Mouse (Mus musculus): ENCODE measurements around the gene Nlgn1. TPM values are rescaled to one million over a fixed set of nuclear protein-coding genes. Genes with fewer than 3 reads are reported as not detected.
A peak's percentile ranks its signal among the peaks of the same experiment; 100 is the strongest.

Nlgn1 gene
- total RNA-seq, 2 experiments from 2014 or later = 95.1 to 107 TPM

GRCm38 (mm10) chr3:26216231-26216630 lies 116.0 kb downstream of the Nlgn1 start:
- DNase-seq (ENCODE audit: extremely low spot score in 1 of 2, low spot score in 1 of 2) = no peak

- DNase-seq (ENCODE audit: extremely low spot score in 1 of 2, low spot score in 1 of 2) = no peak
Observed at GRCm38 (mm10) chr3:26202702-26203101, 129.6 kb downstream of the Nlgn1 start.

GRCm38 (mm10) chr3:26201410-26201809 lies 130.8 kb downstream of the Nlgn1 start:
- no peak for DNase-seq (ENCODE audit: extremely low spot score in 1 of 2, low spot score in 1 of 2)

GRCm38 (mm10) chr3:26194970-26195369 lies 137.3 kb downstream of the Nlgn1 start:
- no peak for DNase-seq (ENCODE audit: extremely low spot score in 1 of 2, low spot score in 1 of 2)

- DNase-seq (ENCODE audit: extremely low spot score in 1 of 2, low spot score in 1 of 2) = no peak
Observed at GRCm38 (mm10) chr3:26181013-26181412, 151.2 kb downstream of the Nlgn1 start.

GRCm38 (mm10) chr3:26175371-26175770 lies 156.9 kb downstream of the Nlgn1 start:
- no peak for DNase-seq (ENCODE audit: extremely low spot score in 1 of 2, low spot score in 1 of 2)

GRCm38 (mm10) chr3:26174257-26174656 lies 158.0 kb downstream of the Nlgn1 start:
- no peak for DNase-seq (ENCODE audit: extremely low spot score in 1 of 2, low spot score in 1 of 2)

- DNase-seq (ENCODE audit: extremely low spot score in 1 of 2, low spot score in 1 of 2) = no peak
Observed at GRCm38 (mm10) chr3:26173613-26174012, 158.6 kb downstream of the Nlgn1 start.

GRCm38 (mm10) chr3:26166711-26167110 lies 165.5 kb downstream of the Nlgn1 start:
- DNase-seq (ENCODE audit: extremely low spot score in 1 of 2, low spot score in 1 of 2) = no peak

GRCm38 (mm10) chr3:26153782-26154181 lies 178.5 kb downstream of the Nlgn1 start:
- peak; percentile 64 to 80 for DNase-seq (ENCODE audit: extremely low spot score in 1 of 2, low spot score in 1 of 2)

GRCm38 (mm10) chr3:26153036-26153741 lies 179.1 kb downstream of the Nlgn1 start:
- peak; percentile 37 to 47 for DNase-seq (ENCODE audit: extremely low spot score in 1 of 2, low spot score in 1 of 2)

- DNase-seq (ENCODE audit: extremely low spot score in 1 of 2, low spot score in 1 of 2) = peak; percentile 45 to 62
Observed at GRCm38 (mm10) chr3:26152510-26153035, 179.7 kb downstream of the Nlgn1 start.

- DNase-seq (ENCODE audit: extremely low spot score in 1 of 2, low spot score in 1 of 2) = no peak
Observed at GRCm38 (mm10) chr3:26151351-26152020, 180.8 kb downstream of the Nlgn1 start.

GRCm38 (mm10) chr3:26146174-26146573 lies 186.1 kb downstream of the Nlgn1 start:
- no peak for DNase-seq (ENCODE audit: extremely low spot score in 1 of 2, low spot score in 1 of 2)

- no peak for DNase-seq (ENCODE audit: extremely low spot score in 1 of 2, low spot score in 1 of 2)
Observed at GRCm38 (mm10) chr3:26145441-26145840, 186.8 kb downstream of the Nlgn1 start.

GRCm38 (mm10) chr3:26141590-26141989 lies 190.7 kb downstream of the Nlgn1 start:
- no peak for DNase-seq (ENCODE audit: extremely low spot score in 1 of 2, low spot score in 1 of 2)

GRCm38 (mm10) chr3:26134839-26135651 lies 197.2 kb downstream of the Nlgn1 start:
- no peak for DNase-seq (ENCODE audit: extremely low spot score in 1 of 2, low spot score in 1 of 2)

- DNase-seq (ENCODE audit: extremely low spot score in 1 of 2, low spot score in 1 of 2) = no peak
Observed at GRCm38 (mm10) chr3:26130919-26131318, 201.3 kb downstream of the Nlgn1 start.

GRCm38 (mm10) chr3:26129455-26129854 lies 202.8 kb downstream of the Nlgn1 start:
- DNase-seq (ENCODE audit: extremely low spot score in 1 of 2, low spot score in 1 of 2) = no peak

- no peak for DNase-seq (ENCODE audit: extremely low spot score in 1 of 2, low spot score in 1 of 2)
Observed at GRCm38 (mm10) chr3:26117071-26117470, 215.2 kb downstream of the Nlgn1 start.

- DNase-seq (ENCODE audit: extremely low spot score in 1 of 2, low spot score in 1 of 2) = no peak
Observed at GRCm38 (mm10) chr3:26106361-26106760, 225.9 kb downstream of the Nlgn1 start.

Measured in layer of hippocampus, postnatal 25 days (tissue).